Mouse (Mus musculus) thymus, adult 2 months (tissue): ENCODE results near the gene Adamtsl5.

Source experiments
- CTCF ChIP-seq: fragments of 200-500 bp; IDR thresholded peaks from 2 replicates; pipeline ENCODE4 v1.5.1; 2012; ENCODE audit warnings: mild to moderate bottlenecking, control low read depth, low read length, moderate library complexity, borderline replicate concordance; ENCODE audit not compliant: control insufficient read depth, poor library complexity, insufficient read depth; ENCODE audit errors: extremely low read depth
- POLR2A ChIP-seq: fragments of 200-500 bp; IDR thresholded peaks from 2 replicates; pipeline ENCODE4 v1.6.1; 2012; ENCODE audit warnings: mild to moderate bottlenecking, low read length, control low read depth, moderate library complexity; ENCODE audit not compliant: control insufficient read depth, poor library complexity, insufficient read depth; ENCODE audit errors: extremely low read depth

DNA sequence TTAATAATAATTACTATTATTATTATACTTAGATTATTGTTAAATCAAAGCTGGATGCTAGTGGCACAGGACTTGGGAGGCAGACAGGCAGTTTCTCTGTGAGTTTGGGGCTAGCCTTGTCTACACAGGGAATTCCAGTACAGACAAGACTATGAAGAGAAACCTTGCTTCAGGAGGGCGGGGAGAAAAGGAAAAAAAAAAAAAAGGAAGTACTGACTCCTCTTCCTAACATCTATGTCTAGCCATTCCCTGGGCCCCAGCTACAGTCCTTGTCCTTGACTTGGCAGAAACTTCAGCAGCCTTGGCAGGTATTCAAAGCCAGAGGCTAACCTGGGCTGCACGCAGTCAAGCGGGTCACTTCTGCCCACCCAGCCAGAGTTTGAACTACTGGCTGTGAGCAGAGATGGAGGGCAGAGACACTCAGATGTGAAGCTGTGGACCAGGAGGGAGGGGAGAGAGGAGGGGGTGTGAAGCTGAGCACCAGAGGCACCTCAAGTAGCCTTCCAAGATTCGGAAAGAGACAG is 41.0 kb upstream of the Adamtsl5 start:
- no peak for TF ChIP-seq CTCF
- no peak for TF ChIP-seq POLR2A
